Mouse (Mus musculus) liver, adult 2 months (tissue): ENCODE measurements around the gene Lrrc1.

ENCODE experiments used
- CTCF ChIP-seq: fragments of 200-500 bp; IDR thresholded peaks from 2 replicates; pipeline ENCODE4 v1.5.1; 2011; ENCODE audit warnings: low read depth, low read length, control low read depth
- POLR2A ChIP-seq: fragments of 200-500 bp; IDR thresholded peaks from 2 replicates; pipeline ENCODE4 v1.6.1; 2011; ENCODE audit warnings: low read length, control low read depth; ENCODE audit not compliant: insufficient read depth; ENCODE audit errors: extremely low read depth

- no peak for TF ChIP-seq POLR2A
- no peak for TF ChIP-seq CTCF
Measured at GRCm38 (mm10) chr9:77383951-77384350, 160.7 kb downstream of the Lrrc1 start.
